Mouse (Mus musculus): ENCODE measurements around the gene Gm10260.

Gm10260 gene

GRCm38 (mm10) chr13:97711510-97711909, 48.9 kb downstream of the Gm10260 start:
- DNase-seq (ENCODE audit: extremely low spot score, low read depth, low spot score): no peak
